10 mouse cellular contexts compared by ENCODE assay signal in the genomic region with DNA sequence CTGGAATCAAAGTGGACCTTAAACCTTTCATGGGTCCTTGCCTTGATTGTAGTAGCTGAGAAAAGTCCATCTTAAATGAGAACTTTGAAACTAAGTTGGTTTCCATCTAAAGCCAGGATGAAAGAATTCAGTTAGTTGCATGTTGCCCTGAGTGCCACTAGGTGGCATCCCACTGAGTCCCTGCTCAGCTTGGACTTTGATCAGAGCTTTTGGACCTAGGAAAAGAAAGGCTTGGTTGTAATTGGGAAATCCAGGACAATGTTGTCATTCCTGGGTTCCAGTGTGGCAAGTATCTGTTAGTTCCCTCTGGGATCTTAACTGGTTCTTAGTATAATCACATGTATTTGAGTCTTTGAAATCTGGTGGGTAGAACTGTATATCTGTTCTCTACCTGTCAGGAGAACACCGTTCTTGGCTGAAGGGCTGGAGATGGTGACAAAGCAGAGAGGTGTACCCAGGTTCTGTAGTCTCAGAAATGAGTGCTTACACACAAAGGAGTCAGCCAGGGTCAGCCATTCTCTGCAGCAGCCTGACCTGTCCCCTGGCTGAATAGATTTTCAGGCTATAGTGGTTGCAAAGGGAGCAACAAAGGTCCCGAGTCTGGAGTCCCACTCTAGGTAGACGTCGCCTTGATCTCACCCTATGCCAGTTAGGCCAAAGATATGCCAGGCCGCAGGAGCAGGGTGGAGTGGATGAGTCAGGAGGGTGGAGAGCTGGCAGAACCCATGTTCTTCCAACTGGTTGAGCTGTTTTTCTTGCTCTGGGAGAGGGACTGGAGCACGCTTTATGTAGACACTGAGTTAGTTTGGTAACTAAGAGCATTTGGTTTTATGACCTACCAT. TPM values are rescaled to one million over a fixed set of nuclear protein-coding genes. Genes with fewer than 3 reads are reported as not detected.
DNase-seq lines count a peak whose midpoint lies in the region; ATAC-seq and TF ChIP-seq lines count a peak whose summit lies in the region.
"Had no signal": no experiment of that assay in that cellular context is flagged by ENCODE, and none has a peak within 500 bp of the region (broad histone marks: within the 10 kb centered on the region; RNA-seq: fewer than 3 reads in every experiment).

No protein-coding gene starts in this region.

- TF ChIP-seq CTCF in kidney, postnatal 0 days (IDR thresholded peaks at IDR 0.05; ENCODE audit: low read depth) = peak; percentile 79
- peak; percentile 66 for TF ChIP-seq CTCF in cortical plate, adult 2 months (IDR thresholded peaks at IDR 0.05; ENCODE audit: extremely low read depth, insufficient read depth, low read length)

- H3K4me1 ChIP-seq in kidney, postnatal 0 days (replicated peaks; ENCODE audit: insufficient read depth, low read length) = no peaks in the 10 kb centered on the region
- no peaks in the 10 kb centered on the region; the same call in 1 of the 2 replicates for H3K4me1 ChIP-seq in cortical plate, adult 2 months (ENCODE audit: control insufficient read depth, insufficient read depth, low read length)
- no peaks in the 10 kb centered on the region for H3K4me1 ChIP-seq in forebrain, embryonic 10.5 days
- H3K4me1 ChIP-seq: embryonic facial prominence, embryonic 13.5 days; limb, embryonic 13.5 days had no signal

- peak; percentile 51 for DNase-seq in kidney, postnatal 0 days (ENCODE audit: low spot score)
- DNase-seq in kidney, adult 18-20 months = no peak
- DNase-seq in ES-CJ7 (ENCODE audit: low read depth, low spot score) (peak; percentile 19), liver (peak; percentile 51)
- peak; percentile 53 for DNase-seq in skeletal muscle tissue, adult 2 months (ENCODE audit: low read depth, low spot score)
- DNase-seq in forebrain, embryonic 10.5 days (ENCODE audit: extremely low spot score, low spot score) = no peak
- DNase-seq in right cerebral cortex, postnatal 14 days = no peak

- no peak overlapping the region for H3K27ac ChIP-seq in kidney, postnatal 0 days
- no peak overlapping the region for H3K27ac ChIP-seq in cortical plate, adult 2 months (ENCODE audit: insufficient read depth, low read length)
- no peak overlapping the region for H3K27ac ChIP-seq in forebrain, embryonic 10.5 days
- H3K27ac ChIP-seq: embryonic facial prominence, embryonic 13.5 days; limb, embryonic 13.5 days had no signal

- no peak for ATAC-seq in kidney, postnatal 0 days (replicated peaks; ENCODE audit: low FRiP score, low read depth)

- H3K4me3 ChIP-seq in kidney, postnatal 0 days (replicated peaks; ENCODE audit: low read depth, low read length) = no peak overlapping the region
- H3K4me3 ChIP-seq in cortical plate, adult 2 months (ENCODE audit: insufficient read depth, low read length) = no peak overlapping the region
- H3K4me3 ChIP-seq in forebrain, embryonic 10.5 days = no peak overlapping the region
- H3K4me3 ChIP-seq: embryonic facial prominence, embryonic 13.5 days; limb, embryonic 13.5 days had no signal

- 96% methylated on average over 6 of the region's 6 CpGs for WGBS in kidney, postnatal 0 days
- WGBS in forebrain, embryonic 10.5 days = 97% methylated on average over 6 of the region's 6 CpGs

- no peak overlapping the region for H3K9ac ChIP-seq in kidney, postnatal 0 days (ENCODE audit: low read depth, low read length)
- H3K9ac ChIP-seq: embryonic facial prominence, embryonic 13.5 days; limb, embryonic 13.5 days had no signal

- no peak for TF ChIP-seq POLR2A in cortical plate, adult 2 months (IDR thresholded peaks at IDR 0.05; ENCODE audit: extremely low read depth, insufficient read depth, low read length)

- H3K36me3 ChIP-seq in kidney, postnatal 0 days (ENCODE audit: insufficient read depth, low read length) = peaks cover 57% of the 10 kb centered on the region
- peaks cover 100% of the 10 kb centered on the region for H3K36me3 ChIP-seq in forebrain, embryonic 10.5 days (replicated peaks)

- no peaks in the 10 kb centered on the region for H3K9me3 ChIP-seq in kidney, postnatal 0 days (replicated peaks; ENCODE audit: low read length)
- no peaks in the 10 kb centered on the region for H3K9me3 ChIP-seq in forebrain, embryonic 10.5 days
- H3K9me3 ChIP-seq: embryonic facial prominence, embryonic 13.5 days; limb, embryonic 13.5 days had no signal

- H3K27me3 ChIP-seq in kidney, postnatal 0 days (ENCODE audit: insufficient read depth, low read length) = no peaks in the 10 kb centered on the region
- H3K27me3 ChIP-seq in forebrain, embryonic 10.5 days (ENCODE audit: poor library complexity, severe bottlenecking) = no peaks in the 10 kb centered on the region
- H3K27me3 ChIP-seq: embryonic facial prominence, embryonic 13.5 days; limb, embryonic 13.5 days had no signal

- H3K4me2 ChIP-seq in kidney, postnatal 0 days (ENCODE audit: low read length) = no peak overlapping the region
- H3K4me2 ChIP-seq: embryonic facial prominence, embryonic 13.5 days; limb, embryonic 13.5 days had no signal

RNA-seq across cellular contexts. Expression of a gene that starts 10.8 kb away (rescaled TPM):
- 90.9 and 91.1 TPM in 2 replicates for polyA plus RNA-seq in kidney, postnatal 0 days (2015; fragmentation: Nextera tagmentation; extraction: Ambion mirVana)
- 60.8 and 65.1 TPM in 2 replicates for polyA plus RNA-seq in cortical plate, adult 2 months (2012; rRNA removed)
- 166 and 168 TPM in 2 replicates for polyA plus RNA-seq in forebrain, embryonic 10.5 days (2016; fragmentation: Nextera tagmentation; extraction: Ambion mirVana)

RNA-seq across cellular contexts. Expression of a gene that starts 10.8 kb away (rescaled TPM):
- polyA plus RNA-seq in kidney, postnatal 0 days (2015; fragmentation: Nextera tagmentation; extraction: Ambion mirVana) = 57.9 and 58.7 TPM in 2 replicates
- polyA plus RNA-seq in cortical plate, adult 2 months (2012; rRNA removed) = 73.6 and 75.1 TPM in 2 replicates
- polyA plus RNA-seq in forebrain, embryonic 10.5 days (2016; fragmentation: Nextera tagmentation; extraction: Ambion mirVana) = 83.6 and 85.8 TPM in 2 replicates

RNA-seq across cellular contexts. Expression of a gene that starts 27.0 kb away (rescaled TPM):
- polyA plus RNA-seq in kidney, postnatal 0 days (2015; fragmentation: Nextera tagmentation; extraction: Ambion mirVana) = 0.69 and 1.6 TPM in 2 replicates
- 4.0 and 4.5 TPM in 2 replicates for polyA plus RNA-seq in cortical plate, adult 2 months (2012; rRNA removed)
- polyA plus RNA-seq in forebrain, embryonic 10.5 days (2016; fragmentation: Nextera tagmentation; extraction: Ambion mirVana) = 0.32 TPM in 1 of 2 replicates, not detected in the other

Comparison
In these comparisons a context has a peak if more than half of its experiments do, and no peak if none do; other contexts are left out.
1. DNase-seq: peak in kidney, postnatal 0 days (single experiment), ES-CJ7 (single experiment), liver (single experiment) and skeletal muscle tissue, adult 2 months (single experiment); none in kidney, adult 18-20 months (single experiment), forebrain, embryonic 10.5 days (single experiment) and right cerebral cortex, postnatal 14 days (single experiment).